Mouse (Mus musculus) left cerebral cortex, postnatal 14 days (tissue): Measurements from ENCODE around the gene Wdr93. TPM values are rescaled to one million over a fixed set of nuclear protein-coding genes. Genes with fewer than 3 reads are reported as not detected.

ENCODE experiments used
- DNase-seq, 2 experiments: peaks; one replicate each; pipeline ENCODE4 v3.0.0; 2021 to 2022; ENCODE audit warnings: low spot score in 2 of 2, mixed read lengths in 1 of 2
- intact Hi-C: fragments of 180-260 bp; cut with DNase I; formaldehyde crosslinking; loops from one replicate; pipeline ENCODE4 v1.15.1; 2025
- total RNA-seq, 2 experiments: library from RNA; stranded (reverse); gene quantifications; 2 replicates each; pipeline ENCODE4 v1.2.3; 2021

Wdr93 gene
- total RNA-seq, 2 experiments from 2014 or later: not detected

- no peak for DNase-seq
- intact Hi-C loops: no loop called here
These were observed 92.2 kb downstream of the Wdr93 start for GRCm38 (mm10) chr7:79835196-79835595.

Other genes starting within 250 kb of the Wdr93 start
- gene Rhcg, start 125.5 kb upstream of the Wdr93 start, total RNA-seq: 1 to 10 TPM; 1.7 to 3.0 TPM
- gene Ticrr, start 83.0 kb upstream of the Wdr93 start, total RNA-seq: under 1 TPM; 0.22 to 0.63 TPM
- 1 to 10 TPM; 1.9 to 2.4 TPM for gene Kif7, start 27.4 kb upstream of the Wdr93 start, total RNA-seq
- not detected for gene Plin1, start 10.3 kb upstream of the Wdr93 start, total RNA-seq
- 1 to 10 TPM; 8.2 to 8.7 TPM for gene Pex11a, start within 50 bp of the Wdr93 start, total RNA-seq
- gene Mesp1, start 50.6 kb downstream of the Wdr93 start, total RNA-seq: under 1 TPM; 0.37 to 0.78 TPM
- gene Mesp2, start 67.6 kb downstream of the Wdr93 start, total RNA-seq: 1 to 10 TPM; 1.3 to 1.8 TPM
- 1 to 10 TPM; 8.0 to 9.2 TPM for gene Anpep, start 117.9 kb downstream of the Wdr93 start, total RNA-seq
- gene Ap3s2, start 177.5 kb downstream of the Wdr93 start, total RNA-seq: 10 to 100 TPM; 37.0 to 40.3 TPM
- gene Arpin, start 192.2 kb downstream of the Wdr93 start, total RNA-seq: 10 to 100 TPM in 1 of 2 experiments, 1 to 10 TPM in 1; 9.6 to 10.4 TPM